Mouse (Mus musculus) limb, embryonic 11.5 days (tissue): ENCODE results near the gene Pip5k1b. TPM values are rescaled to one million over a fixed set of nuclear protein-coding genes. Genes with fewer than 3 reads are reported as not detected.

Experiments
- ATAC-seq: fragments of 200-750 bp; cut with Nextera tagmentation; 2 replicates; pipeline ENCODE4 v1.8.0; 2017; ENCODE audit warnings: low read depth; ENCODE audit not compliant: insufficient number of reproducible peaks, low FRiP score, low TSS enrichment
- DNase-seq: peaks from one replicate; pipeline ENCODE4 v3.0.0-alpha.2; 2015; ENCODE audit warnings: low spot score
- H3K27ac ChIP-seq: fragments of 300-500 bp; sonication (generic); replicated peaks from 2 replicates; pipeline ENCODE4 v1.5.1; 2014; ENCODE audit warnings: low read depth, mild to moderate bottlenecking, low read length
- H3K27me3 ChIP-seq: fragments of 300-500 bp; sonication (generic); 2 replicates; pipeline ENCODE4 v1.6.1; 2014; ENCODE audit warnings: mild to moderate bottlenecking, low read length, mixed read lengths; ENCODE audit not compliant: control insufficient read depth, insufficient read depth
- H3K36me3 ChIP-seq: fragments of 300-500 bp; sonication (generic); 2 replicates; pipeline ENCODE4 v1.6.1; 2014; ENCODE audit warnings: mild to moderate bottlenecking, low read length, moderate library complexity, mixed read lengths; ENCODE audit not compliant: control insufficient read depth, insufficient read depth
- H3K4me1 ChIP-seq: fragments of 300-500 bp; sonication (generic); 2 replicates; pipeline ENCODE4 v1.6.1; 2014; ENCODE audit warnings: low read length, mixed read lengths; ENCODE audit not compliant: control insufficient read depth, insufficient read depth
- H3K4me2 ChIP-seq: fragments of 300-500 bp; sonication (generic); 2 replicates; pipeline ENCODE4 v1.6.1; 2014; ENCODE audit warnings: low read depth, mild to moderate bottlenecking, moderate library complexity; ENCODE audit not compliant: severe bottlenecking
- H3K4me3 ChIP-seq: fragments of 300-500 bp; sonication (generic); 2 replicates; pipeline ENCODE4 v1.5.1; 2014; ENCODE audit warnings: low read depth, low read length
- H3K9ac ChIP-seq: fragments of 300-500 bp; sonication (generic); 2 replicates; pipeline ENCODE4 v1.6.1; 2014; ENCODE audit warnings: mild to moderate bottlenecking, low read length
- H3K9me3 ChIP-seq: fragments of 300-500 bp; sonication (generic); 2 replicates; pipeline ENCODE4 v1.6.1; 2016; ENCODE audit warnings: low read length; ENCODE audit not compliant: control insufficient read depth
- WGBS: fragments of 180-500 bp; shearing (Covaris S2); extraction: QIAGEN DNeasy Blood & Tissue Kit; methylation state at CpG from one replicate; pipeline ENCODE4 v1.1.7; 2014; 5-methylcytosine and 5-hydroxymethylcytosine counted together
- polyA plus RNA-seq: library from polyadenylated mRNA; unstranded; fragments of >200 nt; fragmentation: Nextera tagmentation; extraction: Ambion mirVana; gene quantifications from 2 replicates; pipeline ENCODE4 v1.2.1, GENCODE M21; 2014

Gene Pip5k1b
- polyA plus RNA-seq, 1 experiment from 2014 or later: 0.52 TPM

DNA sequence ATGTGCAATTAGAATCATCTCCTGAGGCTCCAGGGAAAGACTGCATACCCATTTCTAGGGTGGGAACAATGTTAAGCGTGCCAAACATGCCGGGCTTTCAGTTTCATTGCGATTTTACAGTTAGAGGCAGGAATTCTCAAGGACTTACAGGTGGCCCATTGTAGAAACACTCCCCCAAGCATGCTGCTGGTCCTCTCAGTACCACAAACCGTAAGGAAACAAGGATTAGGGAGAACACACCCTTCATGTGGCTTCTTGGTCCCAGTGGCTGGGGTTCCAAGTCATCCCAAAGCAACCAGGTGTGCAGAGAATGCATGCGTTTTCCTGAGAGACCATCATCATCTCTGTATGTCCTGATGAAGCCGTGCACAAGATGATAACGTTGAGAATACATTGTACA lies 4.9 kb downstream of the Pip5k1b start:
- H3K27ac ChIP-seq: no peak overlapping the region
- peaks cover 7% of the 10 kb centered on the region for H3K27me3 ChIP-seq
- peaks cover 3% of the 10 kb centered on the region; the same call in 1 of the 2 replicates for H3K9me3 ChIP-seq
- no peak overlapping the region for H3K4me2 ChIP-seq
- WGBS: 74% methylated on average over 7 of the region's 7 CpGs
- no peak for DNase-seq
- no peak overlapping the region for H3K9ac ChIP-seq
- no peaks in the 10 kb centered on the region for H3K4me1 ChIP-seq
- H3K4me3 ChIP-seq: no peak overlapping the region
- no peaks in the 10 kb centered on the region for H3K36me3 ChIP-seq
- ATAC-seq: no peak

DNA sequence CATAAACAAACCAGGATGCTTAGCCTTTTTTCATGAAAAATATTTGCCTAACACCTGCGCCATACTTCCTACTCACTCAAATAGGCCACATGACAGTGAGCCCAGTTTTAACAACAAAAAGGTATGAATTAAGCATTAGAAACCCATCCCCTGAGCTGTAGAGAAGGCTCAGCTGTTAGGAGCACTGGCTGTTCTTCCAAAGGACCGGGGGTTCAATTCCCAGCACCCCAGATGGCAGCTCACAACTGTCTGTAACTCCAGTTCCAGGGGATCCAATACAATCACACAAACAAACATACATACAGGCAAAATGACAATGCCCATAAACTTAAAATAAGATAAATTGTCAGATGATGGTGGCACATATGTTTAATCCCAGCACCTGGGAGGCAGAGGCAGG lies 5.7 kb downstream of the Pip5k1b start:
- no peak overlapping the region for H3K9ac ChIP-seq
- H3K36me3 ChIP-seq: no peaks in the 10 kb centered on the region
- no peaks in the 10 kb centered on the region for H3K4me1 ChIP-seq
- peaks cover 3% of the 10 kb centered on the region; the same call in 1 of the 2 replicates for H3K9me3 ChIP-seq
- H3K4me3 ChIP-seq: no peak overlapping the region
- 92% methylated on average over 2 of the region's 2 CpGs for WGBS
- no peak overlapping the region for H3K27ac ChIP-seq
- peaks cover 3% of the 10 kb centered on the region; the same call in 1 of the 2 replicates for H3K27me3 ChIP-seq
- no peak for ATAC-seq
- no peak for DNase-seq
- H3K4me2 ChIP-seq: no peak overlapping the region

DNA sequence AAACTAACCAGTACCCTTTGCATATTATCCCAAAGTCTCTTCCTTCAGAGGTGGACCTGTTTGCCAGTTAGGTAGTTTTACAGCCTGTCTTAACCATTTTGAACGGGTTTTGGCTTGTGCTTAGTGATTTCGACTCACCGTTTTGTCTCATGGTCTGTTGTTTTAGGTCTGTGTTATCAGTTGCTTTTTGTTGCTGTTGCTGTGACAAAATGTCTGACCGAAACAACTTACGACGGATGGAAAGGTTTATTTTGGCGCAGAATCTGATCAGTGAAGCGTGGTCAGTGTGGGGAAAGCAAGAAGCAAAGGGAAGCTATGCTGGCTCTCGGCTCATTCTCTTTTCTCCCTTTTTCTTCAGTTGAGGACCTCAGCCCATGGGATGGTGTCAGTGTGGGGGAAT lies 7.3 kb downstream of the Pip5k1b start:
- ATAC-seq: no peak

DNA sequence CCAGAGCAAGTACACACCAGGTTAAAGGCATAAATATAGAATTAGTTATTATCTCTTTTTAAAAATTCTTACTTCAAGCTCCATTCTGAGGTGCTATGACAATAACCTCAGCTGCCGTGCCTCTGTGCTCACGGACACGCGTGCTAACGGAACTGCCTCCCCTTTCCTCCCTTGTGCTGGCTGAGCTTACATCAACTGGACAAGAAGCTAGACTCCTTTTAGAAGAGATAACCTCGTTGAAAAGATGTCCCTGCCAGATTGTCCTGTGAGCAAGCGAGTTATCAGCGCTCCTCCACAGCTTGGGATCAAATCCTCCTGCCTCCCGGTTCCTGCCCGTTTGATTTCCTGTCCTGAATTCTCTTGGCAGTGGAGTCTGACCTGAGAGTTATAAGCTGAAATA lies 9.5 kb downstream of the Pip5k1b start:
- DNase-seq: no peak

More for the DNA sequence above, 7.3 kb downstream of the Pip5k1b start:
- Histone ChIP-seq H3K27me3 (no peaks in the 10 kb centered on the region), H3K9me3 (peaks cover 3% of the 10 kb centered on the region; the same call in 1 of the 2 replicates), H3K27ac (no peak overlapping the region), H3K4me1 (no peaks in the 10 kb centered on the region), H3K4me2 (no peak overlapping the region), H3K9ac (no peak overlapping the region), H3K4me3 (no peak overlapping the region), H3K36me3 (no peaks in the 10 kb centered on the region)
- no peak for DNase-seq
- WGBS: 95% methylated on average over 9 of the region's 9 CpGs

DNA sequence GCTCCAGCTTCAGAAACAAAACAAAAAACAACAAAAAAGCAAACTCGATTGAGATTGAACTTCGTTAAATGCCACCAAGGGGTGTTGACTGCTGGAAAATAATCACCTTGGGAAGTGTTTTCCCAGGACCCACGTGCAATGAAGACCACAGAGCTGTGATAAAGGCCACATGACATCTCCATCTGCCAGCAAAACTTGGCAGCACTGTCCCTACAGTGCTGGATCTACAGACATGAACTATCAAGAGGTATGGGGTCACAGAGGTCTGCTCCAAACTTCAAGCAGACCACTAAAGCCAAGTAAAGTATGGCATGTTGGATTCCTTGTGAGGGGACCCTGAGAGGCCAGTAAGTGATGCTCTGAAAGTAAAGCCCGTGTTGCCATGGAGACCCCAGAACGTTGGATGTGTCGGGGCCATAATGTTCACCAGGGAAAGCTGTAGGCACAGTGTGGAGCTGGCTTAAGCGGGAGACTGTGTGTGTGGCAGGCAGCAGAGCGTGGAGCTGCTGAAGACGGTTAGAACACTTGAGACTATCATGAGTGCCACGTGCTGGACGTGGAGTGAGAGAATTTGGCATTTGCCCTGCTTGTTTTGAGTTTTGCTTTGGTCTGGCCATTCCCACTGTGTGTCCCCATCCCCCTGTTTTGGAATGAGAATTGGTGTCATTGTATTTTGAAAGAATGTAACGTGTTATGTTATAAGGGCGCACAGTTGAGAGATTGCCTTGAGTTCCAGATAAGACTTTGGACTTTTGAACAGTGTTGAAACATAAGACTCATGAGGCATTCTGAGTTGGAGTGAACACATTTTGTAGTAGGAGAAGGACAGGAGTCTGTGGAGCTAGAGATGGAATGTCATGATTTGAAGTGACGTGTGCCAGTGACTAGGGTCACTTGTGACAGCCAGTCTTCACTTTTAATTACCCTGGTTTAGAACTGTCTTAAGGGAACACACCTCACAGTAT lies 12.0 kb downstream of the Pip5k1b start:
- DNase-seq: no peak
- no peak overlapping the region for H3K4me3 ChIP-seq

More for the DNA sequence above, 9.5 kb downstream of the Pip5k1b start:
- H3K4me1 ChIP-seq: no peaks in the 10 kb centered on the region
- ATAC-seq: no peak
- peaks cover 3% of the 10 kb centered on the region; the same call in 1 of the 2 replicates for H3K9me3 ChIP-seq
- H3K4me3 ChIP-seq: no peak overlapping the region
- no peak overlapping the region for H3K4me2 ChIP-seq
- H3K9ac ChIP-seq: no peak overlapping the region
- H3K27me3 ChIP-seq: no peaks in the 10 kb centered on the region
- 90% methylated on average over 10 of the region's 10 CpGs for WGBS
- H3K27ac ChIP-seq: no peak overlapping the region
- no peaks in the 10 kb centered on the region for H3K36me3 ChIP-seq

DNA sequence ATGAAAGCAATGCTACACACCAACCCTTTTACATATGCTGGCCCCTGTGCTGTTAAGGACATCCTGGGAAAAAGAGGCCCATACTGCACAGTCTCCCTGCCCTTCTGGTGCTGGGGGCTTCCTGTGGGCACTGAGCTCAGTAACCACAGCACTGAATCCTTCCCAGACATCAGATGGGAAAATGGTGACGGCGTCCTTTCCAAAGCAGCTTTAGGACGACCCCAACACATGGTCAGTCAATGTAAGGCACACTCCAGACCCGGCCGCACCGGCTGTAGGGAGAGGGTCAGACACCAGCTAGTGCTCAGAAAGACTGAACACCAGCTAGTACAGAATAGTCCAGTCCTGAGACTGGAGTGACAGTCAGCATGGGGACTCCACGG lies 13.4 kb downstream of the Pip5k1b start:
- Histone ChIP-seq H3K36me3 (no peaks in the 10 kb centered on the region), H3K27me3 (no peaks in the 10 kb centered on the region), H3K9me3 (no peaks in the 10 kb centered on the region), H3K4me2 (no peak overlapping the region), H3K9ac (no peak overlapping the region), H3K27ac (no peak overlapping the region), H3K4me1 (no peaks in the 10 kb centered on the region), H3K4me3 (no peak overlapping the region)
- DNase-seq (no peak), ATAC-seq (no peak)
- WGBS: 91% methylated on average over 7 of the region's 7 CpGs

More for the DNA sequence above, 12.0 kb downstream of the Pip5k1b start:
- H3K9ac ChIP-seq: no peak overlapping the region
- H3K27me3 ChIP-seq: no peaks in the 10 kb centered on the region
- no peak for ATAC-seq
- no peak overlapping the region for H3K4me2 ChIP-seq
- no peaks in the 10 kb centered on the region for H3K4me1 ChIP-seq
- H3K36me3 ChIP-seq: no peaks in the 10 kb centered on the region
- H3K9me3 ChIP-seq: peaks cover 3% of the 10 kb centered on the region; the same call in 1 of the 2 replicates
- WGBS: 85% methylated on average over 14 of the region's 14 CpGs
- H3K27ac ChIP-seq: no peak overlapping the region

DNA sequence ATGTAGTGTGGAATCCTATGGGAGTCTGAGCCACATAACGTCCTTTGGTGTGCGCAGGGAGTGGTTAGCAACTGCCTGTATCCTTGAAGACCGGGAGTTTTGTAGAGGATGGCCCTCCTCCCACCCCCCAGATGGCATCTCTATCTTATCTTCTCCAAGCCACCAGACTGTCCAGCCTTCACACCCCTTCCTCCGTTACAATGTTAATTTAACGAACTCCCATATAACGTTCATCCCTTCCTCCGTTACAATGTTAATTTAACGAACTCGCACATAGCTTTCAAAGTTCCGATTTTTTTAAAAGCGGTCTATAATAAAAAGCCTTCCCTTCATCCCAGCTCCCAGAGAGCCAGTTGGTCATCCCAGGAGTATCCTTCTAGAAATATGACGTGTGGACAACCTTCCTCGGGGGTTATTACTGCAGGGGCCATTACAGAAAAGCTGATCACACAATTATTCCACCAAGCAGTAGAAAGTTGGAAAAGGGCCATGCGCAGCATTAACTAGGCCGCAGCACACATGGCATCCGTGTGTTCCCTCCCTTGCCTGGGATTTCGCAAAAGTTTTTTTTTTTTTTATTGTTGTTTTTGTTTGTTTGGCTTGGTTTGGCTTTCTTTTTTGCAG lies 13.9 kb downstream of the Pip5k1b start:
- H3K9ac ChIP-seq: no peak overlapping the region
- H3K9me3 ChIP-seq: no peaks in the 10 kb centered on the region
- ATAC-seq (no peak), DNase-seq (no peak)
- H3K36me3 ChIP-seq: no peaks in the 10 kb centered on the region
- no peak overlapping the region for H3K4me3 ChIP-seq
- no peak overlapping the region for H3K27ac ChIP-seq
- no peaks in the 10 kb centered on the region for H3K4me1 ChIP-seq
- no peak overlapping the region for H3K4me2 ChIP-seq
- WGBS: 81% methylated on average over 17 of the region's 17 CpGs
- H3K27me3 ChIP-seq: no peaks in the 10 kb centered on the region

DNA sequence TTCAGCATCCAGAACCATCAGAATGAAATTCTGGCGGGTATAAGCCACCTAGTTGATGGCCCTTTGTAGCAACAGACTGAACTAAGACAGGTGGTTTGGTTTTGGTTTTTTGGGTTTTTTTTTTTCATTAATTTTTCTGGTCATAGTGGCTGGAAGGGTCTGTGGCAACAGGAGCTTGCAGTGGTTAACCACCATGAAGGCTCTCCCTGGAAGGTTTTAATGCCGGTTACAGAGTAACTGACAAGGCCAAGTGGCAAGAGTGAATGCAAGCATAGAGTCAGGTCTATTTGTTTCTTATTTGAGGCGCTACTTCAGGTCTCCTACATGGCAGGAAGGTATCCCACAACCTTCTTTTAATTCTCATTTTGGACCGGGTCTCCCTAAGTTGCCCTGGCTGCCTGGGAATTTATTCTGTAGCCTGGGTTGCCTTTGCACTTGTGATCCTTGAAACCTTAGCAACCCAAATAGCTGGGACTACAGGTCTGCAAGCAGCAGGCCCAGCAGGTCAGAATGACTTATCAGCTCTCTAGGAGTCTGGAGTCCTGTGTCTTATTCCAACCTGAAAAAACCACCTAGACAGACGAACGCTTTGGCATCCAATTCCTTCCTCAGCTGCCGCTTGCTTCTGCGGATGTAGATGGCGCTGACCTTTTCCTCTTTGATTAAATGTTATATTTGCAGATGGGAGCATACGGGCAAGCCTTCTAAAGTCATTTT lies 14.6 kb downstream of the Pip5k1b start:
- no peaks in the 10 kb centered on the region for H3K4me1 ChIP-seq
- ATAC-seq: no peak
- H3K9me3 ChIP-seq: no peaks in the 10 kb centered on the region
- no peak for DNase-seq
- no peaks in the 10 kb centered on the region for H3K27me3 ChIP-seq
- H3K4me2 ChIP-seq: no peak overlapping the region
- H3K27ac ChIP-seq: no peak overlapping the region
- 92% methylated on average over 10 of the region's 10 CpGs for WGBS
- H3K4me3 ChIP-seq: no peak overlapping the region
- no peaks in the 10 kb centered on the region for H3K36me3 ChIP-seq
- H3K9ac ChIP-seq: no peak overlapping the region
